Mouse (Mus musculus) induced T-regulatory cell, adult 2 months (primary cell): ENCODE results near the gene Etv6.
A peak's percentile ranks its signal among the peaks of the same experiment; 100 is the strongest.

Experiments
- DNase-seq: peaks from one replicate; pipeline ENCODE4 v3.0.0-alpha.2; 2012; ENCODE audit warnings: low read depth

The Etv6 gene

GRCm38 (mm10) chr6:134207391-134208179 is 172.1 kb downstream of the Etv6 start:
- DNase-seq = peak; percentile 82

- no peak for DNase-seq
Measured at GRCm38 (mm10) chr6:134208180-134208952, 172.9 kb downstream of the Etv6 start.

- no peak for DNase-seq
Measured at GRCm38 (mm10) chr6:134210675-134211457, 175.4 kb downstream of the Etv6 start.

GRCm38 (mm10) chr6:134211458-134211776 is 175.9 kb downstream of the Etv6 start:
- no peak for DNase-seq

GRCm38 (mm10) chr6:134217747-134218146 is 182.2 kb downstream of the Etv6 start:
- no peak for DNase-seq

GRCm38 (mm10) chr6:134218441-134218840 is 182.9 kb downstream of the Etv6 start:
- no peak for DNase-seq

- no peak for DNase-seq
Measured at GRCm38 (mm10) chr6:134219358-134219757, 183.9 kb downstream of the Etv6 start.

GRCm38 (mm10) chr6:134220209-134220777 is 184.8 kb downstream of the Etv6 start:
- peak; percentile 65 for DNase-seq

- no peak for DNase-seq
Measured at GRCm38 (mm10) chr6:134222248-134222929, 186.9 kb downstream of the Etv6 start.

GRCm38 (mm10) chr6:134225564-134225963 is 190.1 kb downstream of the Etv6 start:
- DNase-seq = peak; percentile 87

- DNase-seq = no peak
Measured at GRCm38 (mm10) chr6:134226349-134227169, 191.1 kb downstream of the Etv6 start.

- DNase-seq = no peak
Measured at GRCm38 (mm10) chr6:134236311-134236710, 200.8 kb downstream of the Etv6 start.

- DNase-seq = peak; percentile 34
Measured at GRCm38 (mm10) chr6:134238455-134238854, 203.0 kb downstream of the Etv6 start.

- peak; percentile 53 for DNase-seq
Measured at GRCm38 (mm10) chr6:134240988-134241387, 205.5 kb downstream of the Etv6 start.

- no peak for DNase-seq
Measured at GRCm38 (mm10) chr6:134243119-134243518, 207.6 kb downstream of the Etv6 start.

GRCm38 (mm10) chr6:134243546-134243945 is 208.0 kb downstream of the Etv6 start:
- no peak for DNase-seq

- no peak for DNase-seq
Measured at GRCm38 (mm10) chr6:134244071-134244470, 208.6 kb downstream of the Etv6 start.

- DNase-seq = no peak
Measured at GRCm38 (mm10) chr6:134246109-134246508, 210.6 kb downstream of the Etv6 start.

GRCm38 (mm10) chr6:134247324-134247723 is 211.8 kb downstream of the Etv6 start:
- peak; percentile 45 for DNase-seq

- DNase-seq = no peak
Measured at GRCm38 (mm10) chr6:134248720-134249119, 213.2 kb downstream of the Etv6 start.

- no peak for DNase-seq
Measured at GRCm38 (mm10) chr6:134250764-134251163, 215.3 kb downstream of the Etv6 start.
